Mouse (Mus musculus) brain, embryonic 18.5 days (tissue): ENCODE measurements around the gene Slc50a1.
A peak's percentile ranks its signal among the peaks of the same experiment; 100 is the strongest.

ENCODE experiments used
- DNase-seq: peaks from one replicate; pipeline ENCODE4 v3.0.0-alpha.2; 2012; ENCODE audit warnings: low read depth, low spot score

The Slc50a1 gene

DNA sequence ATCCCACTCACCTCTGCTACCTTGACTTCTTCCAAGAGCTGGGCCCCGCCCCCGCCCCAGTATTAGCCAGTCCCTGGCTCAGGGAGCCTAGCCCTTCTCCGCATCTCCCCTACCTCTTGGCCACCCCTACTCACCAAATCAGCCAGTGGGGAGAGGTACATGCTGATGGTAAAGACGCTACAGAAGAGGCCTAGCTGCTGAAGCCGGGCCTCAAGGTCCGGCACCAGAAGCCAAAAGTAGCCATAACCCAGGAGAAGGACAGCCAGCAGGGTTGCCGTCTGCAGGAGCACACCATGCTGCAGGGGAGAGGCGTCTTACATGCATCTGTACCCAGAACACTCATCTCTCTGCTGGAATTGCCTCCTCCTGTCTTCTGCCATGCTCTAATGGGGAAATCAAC, 1.5 kb downstream of the Slc50a1 start:
- DNase-seq: no peak

DNA sequence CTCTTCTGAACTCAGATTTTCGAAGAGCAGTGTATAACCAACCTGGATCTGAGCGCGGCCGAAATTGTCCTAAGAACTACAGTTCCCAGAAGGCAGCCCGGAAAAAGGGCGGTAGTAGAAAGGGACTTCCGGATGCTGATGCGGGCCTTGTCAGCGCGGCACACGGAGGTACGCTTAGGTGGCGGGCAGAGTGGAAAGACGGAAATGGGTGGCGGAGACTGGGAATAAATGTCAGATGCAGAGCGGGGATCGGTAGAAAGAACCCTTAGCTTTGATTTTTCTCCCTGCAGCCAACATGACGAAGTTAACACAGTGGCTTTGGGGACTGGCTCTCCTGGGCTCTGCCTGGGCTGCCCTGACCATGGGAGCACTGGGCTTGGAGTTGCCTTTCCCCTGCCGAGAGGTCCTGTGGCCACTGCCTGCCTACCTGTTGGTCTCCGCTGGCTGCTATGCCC, 3.9 kb downstream of the Slc50a1 start:
- DNase-seq: peak; percentile 67

DNA sequence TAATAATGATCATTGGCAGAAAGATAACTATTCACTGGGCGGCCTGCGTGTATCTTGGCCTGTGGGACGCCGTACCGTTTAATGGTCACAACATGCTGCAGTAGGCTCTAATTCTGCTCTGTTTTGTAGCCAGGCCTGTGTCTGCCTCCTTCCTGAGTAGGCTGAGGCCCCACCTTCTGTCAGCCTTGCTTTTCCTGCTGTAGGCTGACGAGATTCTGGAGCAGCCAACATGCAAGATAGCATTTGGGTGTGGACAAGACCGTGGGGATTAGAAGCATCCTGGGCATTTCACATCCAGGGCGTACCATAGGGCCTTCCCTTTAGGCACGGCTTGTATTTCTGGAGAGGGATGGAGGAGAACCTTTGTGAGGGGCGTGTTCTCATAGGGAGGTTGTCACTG, 8.0 kb downstream of the Slc50a1 start:
- DNase-seq: no peak

DNA sequence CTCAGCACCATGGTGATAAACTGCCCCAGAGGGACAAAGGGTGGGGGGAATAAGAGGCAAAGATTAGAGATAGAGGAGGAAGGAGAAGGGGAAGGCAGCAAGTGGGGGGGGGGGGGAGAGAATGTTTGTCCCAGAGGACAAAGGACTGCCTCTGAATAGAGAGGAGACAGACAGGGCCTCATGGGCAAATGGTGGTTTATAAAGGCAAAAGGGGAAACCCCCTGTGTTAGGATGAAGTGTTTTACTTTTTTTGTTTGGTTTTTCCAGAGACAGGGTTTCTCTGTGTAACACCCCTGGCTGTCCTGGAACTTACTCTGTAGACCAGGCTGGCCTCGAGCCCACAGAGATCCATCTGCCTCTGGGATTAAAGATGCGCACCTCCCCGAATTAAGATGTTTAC, 10.2 kb downstream of the Slc50a1 start:
- DNase-seq: no peak

DNA sequence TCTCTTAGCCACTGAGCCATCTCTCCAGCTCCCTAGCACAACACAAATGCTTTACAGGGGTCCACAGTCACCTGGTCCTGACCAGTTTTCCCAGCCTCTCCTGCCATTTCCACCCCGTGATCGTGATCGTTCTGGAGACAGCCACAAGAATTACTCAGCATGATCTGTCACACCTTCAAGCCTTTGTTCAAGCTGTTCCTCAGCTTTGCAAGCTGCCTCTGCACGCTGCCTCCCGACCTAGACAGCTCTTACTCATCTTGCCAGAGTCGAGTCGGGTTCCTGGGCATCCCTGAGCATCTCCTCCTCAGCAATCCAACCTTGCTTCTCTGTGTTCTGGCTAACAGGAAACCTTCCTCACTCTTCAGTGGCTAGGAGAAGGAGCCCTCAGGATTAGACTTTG, 11.3 kb downstream of the Slc50a1 start, which contains the start of gene Dpm3:
Gene Dpm3 (plus strand): TSS at position 283 of the 400 bp plus-strand sequence.
- no peak for DNase-seq

DNA sequence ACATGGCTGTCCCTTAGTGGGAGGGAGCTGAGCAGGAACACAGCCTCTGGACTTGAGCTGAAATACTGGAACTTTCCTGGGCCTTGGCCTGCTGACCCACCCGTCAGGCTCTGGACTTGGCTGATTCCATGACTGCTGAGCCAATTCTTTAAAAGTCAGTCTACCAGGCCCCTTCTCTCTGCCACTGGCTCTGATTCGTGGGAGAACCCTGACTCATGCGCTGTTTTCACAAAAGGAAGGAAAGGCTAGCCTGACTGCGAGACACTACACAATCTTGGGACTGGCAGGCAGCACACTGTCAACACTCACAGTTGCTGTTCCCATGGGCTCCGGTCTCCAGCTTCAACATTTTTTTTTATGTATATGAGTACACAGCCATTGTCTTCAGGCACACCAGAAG, 14.2 kb downstream of the Slc50a1 start:
- DNase-seq: no peak

DNA sequence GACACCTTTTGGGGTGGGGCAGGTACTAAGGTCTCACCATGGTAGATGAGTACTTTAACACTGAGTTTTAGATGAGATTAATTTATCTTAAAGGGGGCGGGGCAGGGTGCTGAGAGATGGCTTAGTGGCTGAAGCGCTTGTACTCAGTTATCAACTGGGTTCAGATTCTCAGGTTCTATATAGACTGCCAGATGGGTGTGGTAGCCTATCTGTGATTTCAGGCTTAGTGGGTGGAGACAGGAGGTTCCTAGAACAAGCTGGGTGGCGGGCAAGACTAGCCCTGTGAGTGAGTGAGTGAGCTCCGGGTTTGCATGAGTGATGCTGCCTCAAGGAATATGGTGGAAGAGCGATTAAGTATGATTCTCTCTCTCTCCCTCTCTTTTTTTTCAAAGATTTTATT, 15.4 kb downstream of the Slc50a1 start:
- DNase-seq: no peak

DNA sequence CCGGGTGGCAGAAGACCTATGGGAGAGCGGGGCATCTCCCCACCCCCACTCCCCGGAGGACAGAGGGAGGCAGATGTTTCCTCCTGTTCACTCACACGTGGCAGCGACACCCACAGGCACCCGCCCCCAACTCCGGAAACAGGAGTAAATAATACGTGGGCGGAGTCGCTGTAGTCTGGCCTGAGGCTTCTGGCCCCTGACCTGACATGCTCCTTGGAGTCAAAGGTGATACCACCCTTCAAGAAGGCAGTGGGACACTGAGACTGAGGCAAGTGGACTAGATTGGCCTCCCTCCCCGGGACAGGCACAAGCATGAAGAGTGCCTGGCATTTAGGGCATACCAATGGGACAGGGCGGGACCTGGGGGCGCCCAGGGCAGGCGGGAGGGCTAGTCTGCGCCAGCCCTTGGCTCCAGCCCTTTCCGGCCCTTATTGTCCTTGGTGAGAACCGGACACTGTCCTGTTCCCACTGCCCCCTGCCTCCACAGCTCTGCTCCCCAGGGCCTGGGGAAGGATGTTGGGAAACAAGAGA, 18.9 kb downstream of the Slc50a1 start:
- no peak for DNase-seq

DNA sequence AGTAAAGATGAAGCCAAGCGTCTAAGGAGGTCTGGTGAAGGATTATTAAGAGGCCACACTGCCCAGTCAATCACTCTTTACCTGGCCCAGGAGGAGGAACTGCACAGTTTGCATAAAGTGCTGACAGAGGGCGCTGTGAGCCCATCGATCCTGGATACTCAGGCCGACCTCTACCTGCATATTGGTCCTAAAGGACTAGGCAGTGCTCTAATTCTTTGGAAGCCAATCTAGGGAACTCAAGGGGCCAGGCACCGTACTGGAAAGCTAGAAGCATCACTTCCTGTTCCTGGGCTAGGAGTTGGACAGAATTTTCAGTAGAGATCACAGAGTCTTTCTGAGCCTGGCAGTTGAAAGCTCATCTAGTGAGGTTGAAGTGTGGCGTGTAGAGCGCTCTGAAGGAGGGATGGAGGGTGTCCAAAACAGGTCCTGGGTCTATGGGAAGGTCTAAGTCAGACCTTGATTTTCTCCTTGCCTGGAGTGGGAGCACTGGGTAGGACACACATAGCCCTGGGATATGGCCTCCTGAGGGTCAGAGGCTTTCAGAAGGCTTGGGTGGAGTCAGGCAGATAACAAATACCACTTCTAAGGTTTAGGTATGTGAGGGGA, 19.8 kb downstream of the Slc50a1 start:
- DNase-seq: no peak

DNA sequence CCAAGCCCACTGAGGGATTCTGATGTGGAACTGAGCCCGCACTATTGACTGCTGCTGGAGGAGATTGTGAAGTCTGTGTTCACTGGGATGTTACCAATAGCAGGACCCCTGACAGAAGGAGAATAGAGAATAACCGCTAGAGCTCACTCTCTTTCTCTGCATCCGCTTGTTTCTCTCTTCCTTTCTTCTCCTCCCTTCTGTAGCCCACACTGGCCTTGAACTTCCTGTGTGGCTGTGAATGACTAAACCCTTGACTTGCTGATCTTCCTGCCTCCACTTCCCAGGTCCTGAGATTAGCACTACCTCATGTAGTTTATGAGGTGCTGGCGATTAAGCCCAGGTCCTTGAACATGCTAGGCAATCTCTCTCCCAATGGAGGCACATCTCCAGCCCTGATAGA, 22.9 kb downstream of the Slc50a1 start:
- no peak for DNase-seq

DNA sequence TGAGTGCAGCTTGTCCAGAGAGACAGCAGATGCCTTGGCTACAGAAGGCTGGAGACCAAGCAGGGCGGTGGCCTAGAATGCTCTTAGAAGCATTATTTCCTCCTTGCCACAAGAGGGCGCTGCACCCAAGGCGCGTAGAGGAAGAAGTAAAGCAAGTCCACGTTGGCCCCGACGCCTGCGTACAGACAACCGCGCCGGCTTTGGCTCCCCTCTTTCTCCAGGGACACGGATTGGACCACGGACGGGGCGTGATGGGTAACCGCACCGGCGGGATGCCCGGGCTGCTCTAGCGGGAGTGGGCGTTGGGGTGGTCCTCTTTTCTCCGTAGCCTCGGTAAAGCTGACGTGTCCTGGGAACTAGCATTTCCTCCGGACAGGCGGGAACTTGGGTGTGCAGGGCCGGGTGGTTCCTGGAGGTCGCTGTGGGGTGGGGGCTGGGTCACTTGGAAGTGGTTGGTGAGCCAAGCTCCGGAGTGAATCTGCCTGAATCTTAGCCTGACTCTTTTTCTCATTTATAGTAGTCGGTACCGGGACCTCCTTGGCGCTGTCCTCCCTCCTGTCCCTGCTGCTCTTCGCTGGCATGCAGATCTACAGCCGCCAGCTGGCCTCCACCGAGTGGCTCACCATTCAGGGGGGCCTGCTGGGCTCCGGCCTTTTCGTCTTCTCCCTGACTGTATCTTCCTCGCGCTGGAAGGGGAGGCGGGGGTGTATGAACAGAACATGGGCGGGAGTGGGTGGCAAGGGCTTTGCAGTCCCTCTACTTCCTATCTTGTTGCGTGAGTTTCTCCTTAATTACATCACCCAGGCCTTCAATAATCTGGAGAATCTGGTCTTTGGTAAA, 23.9 kb downstream of the Slc50a1 start, which contains the start of gene Trim46:
Gene Trim46 (minus strand): TSS at position 49 of the 840 bp plus-strand sequence.
- DNase-seq: peak; percentile 79

DNA sequence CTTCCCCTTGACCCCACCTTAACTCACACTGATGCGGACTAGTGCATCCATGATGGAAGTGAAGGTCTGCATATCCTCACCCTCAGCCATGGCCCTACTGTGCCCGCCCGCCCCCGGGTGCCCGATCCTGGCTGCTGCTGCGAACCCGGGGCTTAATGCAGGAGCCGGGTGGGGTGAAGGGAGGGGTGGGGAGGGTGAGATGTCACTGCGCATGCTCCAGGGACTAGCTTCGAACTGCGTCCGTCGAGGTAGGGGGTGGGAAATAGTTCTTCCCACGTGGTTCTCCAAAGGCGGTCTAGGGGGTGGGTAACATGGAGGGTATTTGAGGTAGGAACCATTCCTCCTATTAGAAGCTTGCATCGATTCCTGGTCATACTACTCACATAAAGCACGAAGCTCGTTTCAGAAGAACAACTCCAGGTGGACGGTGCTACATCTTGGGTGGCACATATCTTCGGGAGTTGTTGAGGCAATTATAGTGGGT, 24.6 kb downstream of the Slc50a1 start, which contains the start of gene Krtcap2:
Gene Krtcap2 (plus strand): TSS at position 279 of the 484 bp plus-strand sequence.
- DNase-seq: peak; percentile 90

DNA sequence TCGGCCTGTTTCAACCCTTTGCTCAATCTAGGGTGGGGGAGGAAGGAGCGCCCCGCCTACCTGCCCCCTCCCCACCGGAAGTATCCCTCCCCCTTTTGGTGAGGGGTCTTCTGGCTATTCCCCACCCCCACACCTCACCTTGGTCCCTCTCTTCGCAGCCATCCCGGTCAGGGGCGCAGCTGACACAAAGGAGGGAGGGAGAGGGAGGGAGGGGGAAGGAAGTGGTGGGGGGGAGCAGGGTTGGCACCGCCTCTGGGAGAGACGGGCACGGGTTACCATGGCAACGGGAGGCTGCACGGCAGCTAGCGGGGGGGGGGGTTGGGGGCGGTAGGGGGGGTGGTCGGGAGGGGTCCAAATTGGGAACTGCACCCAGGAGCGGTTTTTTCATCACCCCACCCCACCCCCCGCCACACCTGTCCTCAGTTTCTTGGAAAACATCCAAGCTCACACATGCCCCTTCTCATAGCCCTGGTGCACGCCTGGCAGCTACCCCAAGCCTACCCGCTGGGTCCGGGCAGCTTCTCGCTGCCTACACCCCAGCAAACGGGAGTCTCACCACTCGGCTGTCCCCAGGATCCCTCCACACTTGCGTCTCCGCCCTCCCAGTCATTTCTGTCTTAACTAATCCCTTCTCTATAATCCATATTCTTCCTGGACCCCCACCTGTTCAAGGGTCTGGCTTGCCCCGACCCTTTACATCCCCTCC, 25.2 kb downstream of the Slc50a1 start:
- peak; percentile 67 for DNase-seq

DNA sequence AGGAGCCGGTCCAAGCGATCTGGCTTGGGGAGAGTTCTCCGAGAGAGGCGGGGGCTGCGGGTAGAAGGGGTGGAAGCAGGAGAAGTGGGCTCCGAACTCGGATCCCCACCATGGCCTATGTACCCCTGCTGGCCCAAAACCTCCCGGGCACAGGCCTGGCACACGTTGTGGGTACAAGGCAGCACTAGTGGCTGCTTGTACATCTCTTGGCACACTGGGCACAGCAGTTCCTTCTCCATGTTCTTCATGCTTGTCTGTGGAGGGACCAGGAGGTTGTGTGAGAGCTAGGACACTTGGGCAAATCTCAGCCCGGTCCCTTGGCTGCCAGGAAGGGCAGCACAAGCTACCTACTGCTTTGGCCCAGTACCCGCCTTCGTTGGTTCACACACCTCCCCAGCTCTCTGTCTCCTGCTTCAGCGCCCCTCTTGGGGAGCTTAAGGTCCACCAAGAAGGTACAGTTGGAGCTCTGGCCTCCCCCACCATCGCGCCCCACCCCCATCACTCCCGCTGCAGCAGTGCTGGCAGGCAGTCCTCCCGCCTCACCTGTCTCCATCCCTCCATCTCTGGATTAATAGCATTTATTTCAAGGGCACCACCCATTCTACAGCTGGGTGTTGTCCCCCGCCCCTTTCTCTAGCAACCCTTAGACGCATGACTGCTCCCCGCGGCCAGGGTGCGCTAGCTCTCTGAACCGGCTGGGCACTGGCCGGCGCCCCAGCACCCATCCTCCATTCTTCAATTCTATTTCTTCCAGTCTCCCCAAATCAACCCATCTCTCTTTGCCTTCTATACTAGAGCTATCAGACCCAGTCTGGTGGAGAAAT, 26.0 kb downstream of the Slc50a1 start:
- DNase-seq: no peak

DNA sequence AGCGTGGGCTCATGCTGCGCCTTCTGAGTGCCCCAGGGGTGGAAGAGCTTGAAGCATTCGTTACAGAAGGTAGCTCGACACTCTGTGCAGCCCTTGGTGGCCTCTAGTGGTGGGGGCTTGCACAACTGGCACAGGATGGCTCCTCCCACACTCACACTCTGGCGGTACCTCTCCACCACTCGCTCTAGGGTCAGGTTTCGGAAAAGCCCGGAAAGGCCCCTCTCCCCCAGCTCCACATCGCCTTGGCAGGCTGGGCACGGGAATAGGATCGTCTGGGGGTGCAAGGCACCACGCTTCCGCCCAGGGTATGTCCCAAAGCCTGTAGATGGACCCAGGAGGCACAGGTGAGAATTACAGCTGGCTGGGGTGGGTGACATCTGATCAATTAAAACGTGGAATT, 26.8 kb downstream of the Slc50a1 start:
- no peak for DNase-seq

DNA sequence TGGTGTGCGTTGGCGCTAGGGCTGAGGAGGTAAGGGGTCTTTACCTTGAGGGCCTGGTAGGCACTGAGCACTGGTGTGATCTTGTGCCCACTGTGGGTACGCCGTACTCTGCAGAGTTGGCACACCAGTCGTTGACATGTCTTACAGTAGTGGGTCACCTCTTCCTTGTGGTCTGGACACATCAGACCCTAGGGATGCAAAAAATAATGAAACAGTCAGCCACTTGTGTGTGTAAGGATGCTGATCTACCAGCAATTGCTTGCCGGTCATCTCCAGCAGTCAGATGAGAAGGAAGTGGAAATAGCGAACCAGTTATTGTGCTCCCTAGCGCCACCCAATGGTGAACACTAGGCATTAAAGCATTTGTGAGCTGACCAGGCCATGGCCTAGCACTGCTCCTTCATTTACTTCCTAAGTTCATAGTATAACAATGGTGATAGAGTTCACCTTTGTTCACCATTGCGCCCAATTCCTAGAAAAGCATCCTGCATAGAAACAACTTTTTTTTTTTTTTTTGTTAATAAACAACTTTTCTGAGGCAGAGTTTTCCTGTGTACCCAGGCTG, 28.0 kb downstream of the Slc50a1 start:
- DNase-seq: no peak

DNA sequence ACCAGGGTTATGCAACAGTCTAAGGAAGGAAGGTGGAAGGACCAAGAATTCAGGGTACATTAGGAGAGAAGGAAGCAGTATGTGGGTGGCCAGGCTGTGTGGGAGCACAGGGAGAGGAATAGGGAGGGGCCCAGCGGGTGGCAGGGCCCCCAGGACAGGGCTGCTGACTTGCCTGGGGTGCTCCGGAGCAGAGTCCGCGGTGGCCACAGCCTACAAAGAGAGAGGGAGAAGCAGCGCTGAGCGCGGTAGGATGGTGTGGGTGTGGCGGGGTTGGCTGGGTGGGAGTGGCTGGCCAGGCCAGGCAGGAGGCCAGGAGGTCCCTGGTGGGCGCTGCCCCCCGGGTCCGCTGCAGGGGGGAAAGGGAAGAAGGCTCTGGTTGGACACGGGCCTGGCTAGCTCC, 31.9 kb downstream of the Slc50a1 start:
- DNase-seq: no peak

DNA sequence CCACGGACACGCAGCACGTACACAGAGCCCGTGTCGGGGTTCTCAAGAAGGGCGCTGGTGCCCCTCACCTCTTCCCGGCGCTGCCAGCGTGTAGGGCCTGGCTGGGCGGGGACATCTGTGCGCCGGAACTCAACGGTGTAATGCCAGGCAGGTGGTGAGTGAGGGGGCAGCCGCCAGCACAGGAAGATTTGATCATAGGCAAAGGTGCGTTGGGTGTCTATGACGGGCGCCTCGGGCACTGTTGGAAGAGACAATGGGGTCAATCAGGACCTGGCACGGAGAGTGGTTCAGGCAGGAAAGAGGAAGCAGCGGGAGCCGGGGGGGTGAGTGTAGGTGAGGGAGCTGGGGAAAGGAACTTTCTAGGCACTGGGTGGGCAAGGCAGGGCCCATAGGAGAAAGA, 32.7 kb downstream of the Slc50a1 start:
- no peak for DNase-seq

DNA sequence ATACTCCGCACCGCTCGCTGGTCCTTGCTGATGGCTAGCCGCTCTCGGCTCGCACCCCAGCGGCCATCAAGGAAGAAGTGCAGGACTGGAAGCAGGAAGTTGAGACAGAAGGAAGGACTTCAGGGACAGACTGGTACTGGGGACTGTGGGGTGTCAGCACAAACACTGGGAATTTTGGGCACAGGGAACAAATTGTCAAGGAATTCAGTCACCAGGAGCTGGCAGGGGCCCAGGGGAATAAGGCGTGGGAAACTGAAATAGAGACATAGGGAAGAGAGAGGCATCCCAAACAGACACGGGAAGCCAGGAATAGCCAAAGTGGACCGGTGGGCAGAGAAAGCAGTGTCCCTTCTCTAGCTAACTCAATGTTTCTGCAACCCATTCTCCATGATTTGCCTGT, 33.9 kb downstream of the Slc50a1 start:
- DNase-seq: no peak

DNA sequence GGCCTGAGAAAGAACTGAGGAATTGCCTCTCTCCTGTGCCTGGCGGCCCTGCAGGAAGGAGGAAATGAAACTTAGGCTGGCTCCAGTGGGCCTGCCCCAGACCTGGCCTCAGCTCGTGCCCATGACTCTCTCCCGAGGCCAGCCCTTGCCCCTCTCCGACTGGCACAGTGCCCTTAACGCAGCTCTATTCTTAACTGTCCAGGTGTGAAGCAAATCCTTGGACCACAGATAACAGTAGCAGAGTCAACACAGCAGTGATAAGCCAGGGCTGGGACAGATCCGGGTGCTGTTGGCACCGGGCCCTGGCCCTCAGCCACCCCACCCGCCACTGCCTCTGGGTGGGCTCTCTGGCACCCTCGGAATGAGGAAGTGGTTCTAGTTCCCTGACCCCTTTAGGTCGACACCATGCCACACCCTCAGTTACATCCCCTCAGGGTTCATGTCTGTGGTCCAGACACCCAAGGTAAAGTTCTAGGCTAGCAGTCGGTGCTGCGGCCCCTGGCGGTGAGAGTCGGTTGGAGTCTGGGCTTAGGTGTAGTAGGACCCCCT, 36.7 kb downstream of the Slc50a1 start:
- no peak for DNase-seq
